Mouse (Mus musculus) kidney, adult 11 months (tissue): ENCODE results near the gene Cilp2.

Experiments
- DNase-seq: peaks from one replicate; pipeline ENCODE4 v3.0.0; 2022

Gene Cilp2

DNA sequence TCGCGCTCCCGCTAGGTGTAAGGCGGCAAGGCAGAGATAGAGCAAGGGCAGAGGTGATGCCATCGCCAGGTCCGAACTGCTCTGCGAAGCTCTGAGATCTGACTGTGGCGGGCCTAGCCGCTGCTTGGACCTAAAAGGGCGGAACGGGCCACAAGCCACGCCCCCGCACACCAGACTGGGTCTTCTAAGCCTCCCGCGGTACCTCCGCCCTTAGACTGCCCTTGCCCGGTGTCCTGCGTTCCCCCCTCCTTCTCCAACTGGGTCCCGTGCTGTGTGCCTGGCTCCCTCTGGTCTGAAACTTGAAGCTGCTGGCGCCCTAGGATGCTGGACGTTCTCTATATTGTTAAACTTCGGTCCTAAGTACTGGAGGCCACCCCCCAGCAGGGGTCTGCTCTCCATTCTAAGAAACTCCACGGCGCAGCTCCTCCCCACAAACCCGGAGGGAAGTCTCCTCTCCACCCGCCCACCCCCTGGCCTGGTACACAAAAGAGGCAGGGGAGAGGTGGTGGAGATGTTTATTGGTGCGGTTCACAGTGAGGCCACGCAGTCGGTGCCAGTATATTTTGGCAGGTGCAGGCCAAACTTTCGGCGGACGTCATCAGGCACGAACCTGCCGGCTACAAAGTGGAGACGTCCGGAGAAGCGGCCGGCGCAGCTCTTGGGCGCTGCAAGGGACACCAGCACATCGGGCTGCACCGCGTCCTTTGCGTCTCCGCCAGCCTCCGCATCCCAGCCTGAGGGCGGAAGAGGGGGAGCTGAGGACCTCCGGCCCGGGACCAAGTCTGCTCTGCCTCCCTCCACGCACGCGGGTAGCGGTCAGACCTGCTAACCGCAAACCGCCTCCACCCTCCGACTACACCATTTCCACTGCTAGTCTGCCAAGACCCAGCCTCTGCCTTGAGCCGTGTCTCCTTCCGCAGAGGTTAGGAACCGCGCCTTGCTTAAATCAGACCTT lies at the start of gene Cilp2:
Gene Cilp2 (minus strand): TSS at position 399 of the 955 bp plus-strand sequence.
- DNase-seq: peak; percentile 44

DNA sequence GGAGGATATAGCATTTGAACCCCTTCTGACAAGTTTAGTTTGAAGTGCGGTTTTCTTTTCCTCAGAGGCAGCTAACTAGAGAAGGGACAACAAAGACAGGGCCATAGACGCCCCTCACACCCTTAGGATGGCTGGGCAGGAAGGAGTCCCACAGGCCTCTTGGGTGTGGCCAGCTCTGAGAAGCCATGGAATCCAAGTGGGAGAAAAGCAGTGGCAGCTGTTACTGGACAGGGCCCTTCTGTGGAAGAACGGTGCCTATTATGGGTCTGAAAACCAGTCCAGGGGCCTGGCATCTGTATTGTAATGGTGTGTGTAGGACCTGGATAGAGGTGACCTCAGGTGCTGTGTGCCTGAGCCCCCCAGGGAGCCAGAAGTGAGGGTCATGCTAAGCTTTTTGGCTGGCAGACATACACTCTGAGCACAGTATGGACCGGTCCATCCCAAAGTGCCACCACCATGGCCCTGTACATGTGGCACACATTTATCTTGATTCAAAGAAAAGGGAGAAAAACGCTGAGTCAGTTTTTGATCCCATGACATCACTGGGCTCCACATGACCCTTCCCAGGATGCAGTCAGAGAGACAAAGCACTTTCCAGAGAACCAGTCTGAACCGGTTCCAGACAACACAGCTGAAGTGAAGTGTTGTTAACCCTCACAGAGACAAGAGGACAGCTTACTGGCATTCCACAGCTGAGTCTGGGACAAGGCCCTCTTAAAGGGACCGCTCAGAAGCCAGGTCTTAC lies 48.7 kb upstream of the Cilp2 start:
- peak; percentile 67 for DNase-seq

DNA sequence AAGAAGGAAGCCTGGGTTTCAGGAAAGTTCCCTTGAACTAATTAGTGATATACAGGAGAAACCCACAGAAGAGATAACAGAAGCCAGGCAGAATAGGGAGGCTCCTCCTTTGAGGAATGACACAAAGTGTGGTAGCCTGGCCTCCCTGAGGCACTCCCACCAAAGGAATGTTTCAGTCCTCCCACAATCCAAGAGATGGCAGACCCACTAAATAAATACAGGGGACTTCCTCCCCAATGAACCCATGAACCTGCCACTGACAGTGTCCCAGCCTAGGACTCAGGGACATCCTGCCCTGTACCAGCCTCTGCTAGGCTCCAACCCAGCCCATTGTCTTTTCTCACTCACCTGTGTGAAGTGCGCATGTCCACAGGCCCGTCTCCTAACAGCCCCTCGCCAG lies 47.9 kb upstream of the Cilp2 start:
- DNase-seq: no peak

DNA sequence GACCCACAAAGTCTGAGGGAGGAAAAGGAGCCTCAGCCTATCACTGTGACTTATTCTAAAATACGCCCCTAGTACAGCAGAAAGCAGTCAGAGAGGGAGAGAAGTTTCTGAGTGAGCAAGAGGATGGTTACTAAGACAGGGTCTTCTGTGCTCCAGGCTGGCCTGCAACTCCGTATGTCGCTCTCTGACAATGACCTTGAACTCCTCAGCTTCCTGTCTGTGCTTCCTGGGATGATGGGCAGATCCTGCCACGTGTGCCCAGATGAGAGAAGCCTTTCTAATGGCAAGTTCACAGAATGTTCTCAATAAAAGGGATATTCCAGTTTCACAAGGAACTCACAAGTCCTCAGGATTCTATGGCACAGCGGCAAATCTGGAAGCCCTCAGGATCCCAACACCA lies 47.1 kb upstream of the Cilp2 start:
- DNase-seq: no peak

DNA sequence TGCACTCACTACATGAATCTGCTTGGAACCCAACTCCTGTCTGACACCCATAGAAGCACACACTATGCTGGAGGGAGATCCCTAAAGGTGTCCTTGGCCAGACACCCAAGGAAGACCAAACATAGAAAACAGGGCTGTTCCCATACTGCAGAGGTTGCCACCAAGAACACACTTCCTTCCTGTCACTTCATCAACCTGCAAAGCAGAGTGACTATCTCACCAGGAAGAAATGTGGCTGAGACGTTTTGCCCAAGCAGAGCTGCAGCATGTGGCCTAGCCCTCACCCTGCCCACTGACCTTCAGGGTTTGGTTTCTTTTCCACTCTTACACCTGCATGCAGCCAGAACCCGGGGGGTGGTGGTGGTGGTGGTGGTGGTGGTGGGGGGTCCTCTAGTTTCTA lies 46.3 kb upstream of the Cilp2 start:
- no peak for DNase-seq

DNA sequence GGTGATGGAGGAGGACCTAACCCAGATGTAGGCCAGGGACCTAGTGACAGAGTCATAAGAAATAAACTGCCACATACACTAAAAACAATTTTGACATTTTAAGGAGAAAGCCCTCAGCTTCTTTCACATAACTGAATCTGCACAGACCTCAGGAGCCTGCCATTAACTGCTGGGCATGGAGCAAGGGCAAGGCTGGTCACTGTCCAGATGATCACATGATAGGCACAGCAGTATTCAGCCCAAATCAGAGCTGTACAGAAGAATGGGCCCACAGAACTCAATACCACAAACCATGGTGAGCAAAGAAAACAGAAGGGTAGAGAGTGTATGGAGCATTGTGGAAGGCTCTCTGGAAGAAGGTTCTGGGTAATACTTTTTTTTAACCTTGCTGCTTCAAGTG lies 39.4 kb upstream of the Cilp2 start:
- DNase-seq: no peak

DNA sequence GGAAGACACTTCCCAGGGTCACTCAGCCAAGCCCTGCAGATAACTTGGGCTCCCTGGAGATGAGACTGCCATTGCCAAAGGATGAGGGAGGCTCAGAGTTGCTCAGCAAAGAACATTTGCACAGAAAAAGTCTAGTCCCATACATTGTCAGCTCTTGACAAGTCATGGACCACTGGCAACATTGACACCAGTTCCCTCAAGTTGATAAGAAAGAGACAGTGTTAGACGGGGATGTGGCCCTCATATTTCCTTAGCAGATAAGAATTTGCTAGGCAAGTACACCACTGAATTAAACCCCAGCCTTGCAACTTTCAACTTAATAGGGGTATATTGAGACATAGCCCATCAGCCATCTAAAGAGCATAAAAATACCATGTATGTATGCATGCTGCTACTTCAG lies 36.5 kb upstream of the Cilp2 start:
- no peak for DNase-seq

DNA sequence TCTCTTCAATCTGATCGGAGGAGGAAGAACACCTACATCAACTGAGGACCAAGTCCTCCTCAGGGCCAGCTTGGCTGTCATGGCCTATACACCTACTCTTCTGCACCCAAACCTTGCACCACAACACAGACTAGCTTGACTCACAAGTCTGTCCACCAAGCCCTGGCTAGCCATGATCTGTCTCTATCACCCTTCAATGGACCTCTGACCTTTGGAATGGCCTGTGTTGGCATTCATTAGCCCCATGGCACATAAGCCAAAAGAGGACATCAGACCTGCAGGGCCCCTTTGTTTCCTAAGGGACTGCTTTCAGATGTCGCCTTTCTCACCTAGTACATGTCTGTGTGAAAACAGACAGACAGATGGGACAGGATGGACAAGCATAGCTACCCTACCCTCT lies 33.7 kb upstream of the Cilp2 start:
- DNase-seq: peak; percentile 65

DNA sequence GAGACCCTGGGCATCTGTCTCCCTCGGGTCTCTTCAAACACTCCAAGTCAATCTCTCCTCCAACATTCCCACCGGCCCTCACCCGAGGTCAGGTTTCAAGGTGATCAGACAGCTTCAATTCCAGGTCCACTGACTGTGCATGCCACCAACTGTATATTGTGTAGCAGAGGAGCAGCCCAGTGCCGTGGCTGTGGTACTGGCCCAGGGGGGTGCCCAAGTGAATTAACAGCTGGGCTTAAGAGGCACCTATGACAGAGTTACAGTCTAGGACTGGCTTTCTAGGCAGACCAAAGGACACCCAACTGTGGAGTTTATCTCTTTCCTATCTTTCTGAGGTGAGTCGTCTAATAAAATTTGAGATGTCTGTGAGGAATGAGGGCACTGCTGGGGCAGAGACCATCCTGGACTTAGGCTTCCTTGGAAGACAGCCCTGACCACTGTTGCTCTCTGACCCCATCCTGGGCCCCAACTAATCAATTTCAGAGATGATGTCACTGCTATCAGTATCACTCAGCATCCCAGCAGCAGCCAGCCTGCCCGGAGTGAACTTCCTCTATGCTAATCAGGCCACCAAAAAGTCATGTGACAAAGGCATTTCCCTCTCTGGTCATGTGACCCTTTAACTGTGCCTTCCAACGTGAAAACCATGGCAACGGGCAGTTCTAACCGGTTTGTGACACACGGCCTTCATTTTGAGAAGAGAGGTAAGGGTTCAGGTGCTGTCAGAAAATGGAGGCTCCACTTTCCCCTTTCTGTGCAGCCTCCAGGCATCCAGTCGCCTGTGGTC lies 32.6 kb upstream of the Cilp2 start:
- peak; percentile 88 for DNase-seq

DNA sequence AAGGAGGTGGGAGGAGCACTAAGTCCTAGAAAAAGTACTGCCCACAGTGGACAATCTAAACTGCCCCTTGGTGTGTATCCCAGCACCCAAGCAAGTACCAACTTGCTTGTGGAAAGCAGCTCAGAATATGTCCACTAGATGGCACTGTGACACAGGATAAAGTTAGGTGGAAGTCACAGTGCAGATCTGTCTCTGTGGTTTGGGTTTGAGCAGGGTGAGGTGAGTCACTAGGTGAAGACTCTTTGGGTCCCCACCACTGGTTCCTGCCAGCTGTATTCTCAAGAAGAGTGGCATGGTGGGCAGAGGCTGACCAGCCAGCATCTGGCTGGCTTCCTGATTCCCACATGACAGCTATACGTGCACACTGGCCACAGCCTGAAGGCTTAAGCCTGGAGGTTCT lies 31.5 kb upstream of the Cilp2 start:
- peak; percentile 70 for DNase-seq

DNA sequence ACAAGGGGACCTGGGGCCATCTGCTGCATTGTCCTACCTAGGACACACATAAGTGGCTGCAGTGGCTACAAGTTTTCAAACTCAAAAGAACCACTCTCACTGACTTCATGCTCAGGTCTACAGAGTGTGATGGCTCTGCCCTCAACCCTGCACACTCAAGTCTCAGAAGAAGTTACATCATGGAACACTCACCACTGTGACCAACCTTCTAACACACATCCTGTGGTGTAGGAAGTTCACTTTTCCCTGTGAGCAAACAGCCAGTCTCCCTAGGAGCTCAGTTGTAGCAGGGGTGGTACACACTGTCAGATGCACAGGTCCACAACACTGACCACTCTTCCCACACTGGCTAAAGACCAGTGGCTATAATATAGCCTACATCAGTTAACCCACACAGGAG lies 31.0 kb upstream of the Cilp2 start:
- DNase-seq: no peak

DNA sequence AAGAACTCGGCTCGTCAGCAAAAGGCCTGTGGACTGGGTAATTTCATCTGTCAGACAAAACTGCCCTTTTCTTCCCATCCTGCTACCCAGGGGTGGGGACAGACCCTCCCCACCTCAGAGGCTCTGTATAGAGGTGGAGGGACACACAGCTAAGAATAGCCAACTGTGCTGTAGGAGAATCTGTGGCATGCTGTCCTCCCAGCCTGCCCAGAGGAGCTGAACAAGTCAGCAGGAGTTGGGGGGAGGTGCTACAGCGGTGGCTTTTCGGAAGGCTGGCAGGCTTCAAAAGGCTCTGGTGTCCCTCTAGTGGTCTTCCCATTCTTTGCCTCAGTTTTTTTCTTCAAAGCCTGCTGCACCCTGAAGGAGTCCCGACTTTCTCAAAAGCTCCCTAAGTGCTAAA lies 28.3 kb upstream of the Cilp2 start:
- no peak for DNase-seq

DNA sequence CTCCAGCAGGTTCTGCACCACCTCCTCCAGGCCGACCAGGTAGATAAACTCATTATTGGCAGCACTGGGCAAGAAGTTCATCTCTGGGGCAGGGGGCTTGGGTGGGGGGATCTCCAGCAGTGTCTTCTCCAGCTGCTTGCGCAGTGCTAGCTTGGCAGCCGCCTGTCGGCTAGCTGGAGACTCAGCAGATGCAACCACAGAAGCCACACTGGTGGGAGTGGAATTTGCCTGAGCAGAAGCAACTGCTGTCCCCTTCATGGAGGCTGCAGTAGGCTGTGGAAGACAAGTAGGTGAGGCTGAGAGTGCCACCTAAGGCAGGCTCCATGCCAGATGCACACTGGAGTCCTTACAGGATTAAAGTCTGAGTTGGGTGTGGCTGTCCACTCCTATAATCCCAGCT lies 27.0 kb upstream of the Cilp2 start:
- DNase-seq: no peak

DNA sequence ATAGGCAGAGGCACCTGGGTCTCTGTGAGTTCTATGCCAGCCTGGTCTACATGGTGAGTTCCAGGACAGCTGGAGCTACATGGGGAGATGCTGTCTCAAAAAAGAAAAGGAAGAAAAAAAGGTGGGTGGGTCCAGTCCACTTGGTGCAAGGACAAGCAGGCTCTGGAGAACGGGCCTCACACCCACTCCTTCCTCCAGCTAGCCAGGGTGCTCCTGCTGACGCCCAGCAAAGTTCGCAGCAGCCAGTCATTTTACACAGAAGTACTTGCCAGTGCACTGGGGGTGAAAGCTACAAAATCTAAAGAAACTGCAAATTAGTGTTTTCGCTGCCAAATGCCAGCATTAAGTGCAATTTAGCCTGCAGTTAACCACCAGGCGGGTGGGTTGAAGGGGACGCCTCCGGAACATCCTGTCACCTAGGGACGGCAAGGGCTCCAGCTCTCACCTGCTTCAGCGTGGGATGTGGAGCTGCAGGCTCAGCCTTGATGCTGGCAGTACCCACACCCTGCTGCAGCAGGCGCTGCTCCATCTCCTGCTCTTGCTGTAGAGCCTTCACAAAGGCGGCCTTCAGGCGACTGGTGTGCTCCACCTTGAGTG lies 25.1 kb upstream of the Cilp2 start:
- no peak for DNase-seq

DNA sequence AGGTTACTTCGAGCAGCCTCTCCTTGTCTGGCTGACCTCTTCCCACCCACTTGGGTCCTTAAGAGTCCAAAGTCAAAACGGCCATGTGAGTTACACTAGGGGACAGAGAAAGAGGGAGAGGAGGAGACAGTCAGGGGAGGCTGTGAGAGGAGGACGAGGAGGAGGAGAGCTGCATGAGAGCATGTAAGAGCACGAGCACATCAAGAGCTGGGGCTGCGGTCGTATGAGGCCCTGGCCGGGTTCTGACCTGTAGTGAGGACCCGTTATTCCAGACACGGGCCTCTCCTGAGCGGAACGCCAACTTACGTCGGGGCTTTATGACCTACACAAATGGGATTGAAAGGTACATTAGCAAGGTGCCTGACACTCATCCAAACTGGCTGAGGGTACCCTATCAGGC lies 24.4 kb upstream of the Cilp2 start:
- no peak for DNase-seq

DNA sequence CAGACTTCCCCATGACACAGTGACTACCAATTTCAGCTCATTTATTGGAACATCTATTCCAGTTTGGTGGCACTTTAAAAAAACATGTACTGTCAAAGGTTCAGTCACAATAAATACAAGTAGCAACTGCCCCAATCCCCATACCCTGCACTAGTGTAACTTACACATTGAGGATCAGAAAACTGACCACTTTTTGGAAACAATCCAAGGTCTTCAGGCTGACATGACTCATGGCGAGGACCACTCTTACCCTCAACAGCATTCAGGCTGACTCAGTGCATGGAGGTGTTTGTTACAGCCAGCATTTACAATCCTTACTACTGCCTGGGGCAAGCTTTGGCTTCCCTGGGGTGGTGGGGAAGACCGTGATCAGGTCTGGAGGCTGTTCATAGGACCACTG lies 19.6 kb upstream of the Cilp2 start:
- DNase-seq: no peak

DNA sequence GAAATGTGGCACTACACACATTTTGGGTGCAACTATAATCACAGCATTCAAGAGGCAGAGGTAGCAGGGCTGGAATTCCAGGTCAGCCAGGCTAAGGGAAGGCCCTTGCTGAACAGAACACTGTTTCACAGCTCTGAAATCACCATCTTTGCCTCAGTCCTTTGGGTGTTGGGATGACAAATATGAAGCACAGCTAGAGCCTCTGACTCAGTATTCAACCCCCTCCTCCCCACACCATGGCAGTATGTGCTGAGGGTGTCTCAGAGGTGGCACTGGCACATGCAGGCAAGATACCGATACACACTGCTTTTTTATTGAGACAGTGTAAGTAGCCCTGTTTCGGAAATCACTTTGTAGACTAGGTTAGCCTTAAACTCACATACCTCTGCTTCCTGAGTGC lies 18.8 kb upstream of the Cilp2 start:
- DNase-seq: no peak

DNA sequence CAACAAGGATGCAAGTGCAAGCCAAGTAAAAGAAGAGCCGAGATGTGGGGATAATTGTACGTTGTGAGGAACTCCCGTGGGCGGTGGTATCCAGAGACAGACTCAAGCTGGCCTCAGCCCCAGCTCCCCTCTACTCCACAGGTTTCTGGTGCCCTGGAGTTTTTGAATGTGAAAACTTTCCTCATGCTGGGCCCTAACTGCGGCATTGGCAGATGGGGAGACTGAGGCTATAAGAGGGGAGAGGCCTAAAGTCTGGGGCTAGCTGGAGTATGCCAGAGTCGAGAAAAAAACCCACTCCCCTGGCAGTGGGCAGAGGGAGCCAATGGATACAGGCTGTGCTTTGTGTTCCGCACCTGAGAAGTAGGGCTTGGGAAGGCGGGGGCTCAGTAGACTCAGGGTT lies 16.6 kb upstream of the Cilp2 start:
- DNase-seq: no peak

DNA sequence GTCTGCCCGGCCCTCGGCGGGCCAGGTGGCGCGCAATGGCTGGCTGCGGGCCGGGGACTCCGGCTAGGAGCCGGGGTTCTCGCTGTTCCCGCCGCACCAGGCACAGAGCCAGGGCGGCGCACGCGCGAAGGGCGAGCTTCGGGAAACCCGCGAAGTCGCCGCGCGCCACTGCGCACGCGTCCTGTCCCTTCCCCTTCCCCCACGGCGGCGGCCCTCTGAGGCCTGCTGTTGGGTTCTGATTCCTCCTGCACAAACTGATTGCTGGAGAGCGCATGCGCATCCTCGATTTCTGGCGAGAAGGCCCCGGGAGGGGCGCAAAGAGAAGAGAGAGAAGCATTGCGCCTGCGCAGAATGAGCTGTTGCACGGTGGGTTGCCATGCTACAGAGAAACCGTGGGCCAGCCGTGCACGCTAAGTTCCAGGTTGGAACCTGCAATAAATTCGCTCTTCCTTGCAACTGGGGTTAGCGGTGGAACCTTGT lies 15.6 kb upstream of the Cilp2 start:
- peak; percentile 98 for DNase-seq

DNA sequence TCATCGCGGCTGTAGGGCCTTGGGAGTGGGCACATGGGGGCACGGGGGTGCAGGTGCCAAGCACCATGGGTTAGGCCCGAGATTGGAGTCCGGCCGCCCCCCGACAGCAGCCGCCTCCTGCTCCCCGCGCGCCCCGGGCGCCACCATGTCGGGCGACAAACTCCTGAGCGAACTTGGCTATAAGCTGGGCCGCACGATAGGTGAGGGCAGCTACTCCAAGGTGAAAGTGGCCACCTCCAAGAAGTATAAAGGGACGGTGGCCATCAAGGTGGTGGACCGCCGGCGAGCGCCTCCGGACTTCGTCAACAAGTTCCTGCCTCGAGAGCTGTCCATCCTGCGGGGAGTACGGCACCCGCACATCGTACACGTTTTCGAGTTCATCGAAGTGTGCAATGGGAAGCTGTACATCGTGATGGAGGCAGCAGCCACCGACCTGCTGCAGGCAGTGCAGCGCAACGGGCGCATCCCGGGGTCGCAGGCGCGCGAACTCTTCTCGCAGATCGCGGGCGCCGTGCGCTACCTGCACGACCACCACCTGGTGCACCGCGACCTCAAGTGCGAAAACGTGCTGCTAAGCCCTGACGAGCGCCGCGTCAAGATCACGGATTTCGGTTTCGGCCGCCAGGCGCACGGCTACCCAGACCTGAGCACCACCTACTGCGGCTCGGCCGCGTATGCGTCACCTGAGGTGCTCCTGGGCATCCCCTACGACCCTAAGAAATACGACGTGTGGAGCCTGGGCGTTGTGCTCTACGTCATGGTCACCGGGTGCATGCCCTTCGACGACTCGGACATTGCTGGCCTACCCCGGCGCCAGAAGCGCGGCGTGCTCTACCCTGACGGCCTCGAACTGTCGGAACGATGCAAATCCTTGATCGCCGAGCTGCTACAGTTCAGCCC lies 14.9 kb upstream of the Cilp2 start, which contains the start of the genes Tssk6, Ndufa13 and Yjefn3:
Gene Tssk6 (plus strand): TSS at position 22 of the 900 bp plus-strand sequence.
Gene Ndufa13 (minus strand): TSS at position 396 of the 900 bp plus-strand sequence.
Gene Yjefn3 (minus strand): TSS at position 550 of the 900 bp plus-strand sequence.
- DNase-seq: no peak

DNA sequence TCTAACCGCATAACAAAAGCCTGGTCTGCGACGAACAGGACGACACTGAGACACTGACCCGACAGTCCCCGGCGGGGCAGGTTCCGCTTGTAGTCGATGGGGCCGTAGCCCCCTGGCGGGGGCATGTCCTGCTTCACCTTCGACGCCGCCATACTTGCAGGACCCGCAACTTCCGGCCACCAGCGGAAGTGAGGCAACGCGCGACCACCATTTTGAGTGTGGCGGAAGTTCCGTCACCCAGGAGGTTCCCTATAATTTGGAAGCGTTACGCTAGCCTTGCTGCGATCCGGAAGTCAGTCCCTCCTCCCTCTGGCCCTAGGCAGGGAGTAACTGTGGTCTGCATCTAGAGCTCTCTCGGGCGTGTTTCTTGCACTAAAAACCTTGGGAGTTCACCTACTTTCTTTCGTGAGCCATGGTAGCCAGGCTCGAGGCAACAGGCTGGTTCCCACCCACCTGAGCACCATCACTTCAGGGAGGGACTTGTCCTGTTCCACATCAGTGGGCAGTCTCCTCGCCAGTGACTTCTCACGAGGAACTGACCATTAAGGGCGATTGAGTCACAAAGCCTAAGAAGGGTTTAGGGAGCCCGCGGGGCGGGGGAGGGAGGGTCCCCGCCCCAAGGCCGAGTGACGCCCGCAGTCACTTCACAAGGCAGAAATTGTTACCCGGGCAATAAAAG lies 14.1 kb upstream of the Cilp2 start:
- DNase-seq: peak; percentile 97
